Mouse (Mus musculus): ENCODE measurements around the gene Ppp2r3d. TPM values are rescaled to one million over a fixed set of nuclear protein-coding genes. Genes with fewer than 3 reads are reported as not detected.
A peak's percentile ranks its signal among the peaks of the same experiment; 100 is the strongest.
"Not testable (repeated sequence)": the region's sequence is repeated elsewhere in the genome, so short reads cannot be mapped to it uniquely, and the experiment has no call there.

Gene Ppp2r3d
- 146 and 161 TPM in 2 replicates for polyA plus RNA-seq (2015; fragmentation: Nextera tagmentation; extraction: Ambion mirVana)

DNA sequence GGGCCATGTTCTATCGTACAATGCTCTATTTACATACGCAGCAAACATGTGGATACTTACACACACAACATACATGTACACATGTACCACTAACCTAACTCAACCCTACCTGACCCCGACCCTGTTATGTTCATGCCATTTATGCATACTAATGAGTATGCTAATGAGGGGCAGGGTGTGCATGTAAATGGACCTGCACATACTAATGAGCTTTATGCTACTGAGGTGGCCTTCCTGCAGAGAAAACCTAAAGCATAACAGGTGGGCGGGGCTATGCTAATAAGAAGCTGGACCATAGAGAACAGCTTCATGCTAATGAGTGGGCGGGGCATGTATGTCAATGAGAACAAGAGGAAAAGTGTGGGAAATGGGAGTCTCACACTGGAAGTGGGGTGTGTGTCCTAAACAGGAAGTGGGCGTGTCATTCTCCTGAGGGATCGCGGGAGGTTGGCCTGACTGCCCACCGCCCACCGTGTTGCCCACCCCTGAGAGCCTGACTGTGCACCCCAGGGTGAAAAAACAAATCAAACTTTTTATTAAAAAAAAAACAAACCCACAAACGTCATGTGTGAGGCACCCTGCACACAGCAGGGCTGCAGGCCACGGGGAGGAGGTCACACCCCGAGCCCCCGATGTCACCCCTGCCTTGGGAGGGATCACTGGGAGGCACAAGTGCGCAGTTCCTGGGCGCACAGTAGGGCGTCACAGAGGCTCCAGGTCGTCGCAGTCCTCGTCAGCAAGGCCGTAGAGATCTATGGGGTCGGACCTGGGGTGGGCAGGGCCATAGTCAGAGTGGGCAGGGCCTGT lies at the start of gene Ppp2r3d:
Gene Ppp2r3d (minus strand): TSS at position 803 of the 807 bp plus-strand sequence.
- Histone ChIP-seq H3K27ac (ENCODE audit: low read length) (no peak within 1 kb of the TSS), H3K9me3 (ENCODE audit: control insufficient read depth, low read length) (peaks cover 7% of the 10 kb centered on the region; the same call in 1 of the 2 replicates), H3K36me3 (ENCODE audit: control insufficient read depth, insufficient read depth) (peaks cover 15% of the 10 kb centered on the region), H3K4me3 (replicated peaks; ENCODE audit: low read length) (no peak within 1 kb of the TSS), H3K27me3 (replicated peaks; ENCODE audit: control insufficient read depth, insufficient read depth, low read length) (no peaks in the 10 kb centered on the region), H3K4me1 (replicated peaks; ENCODE audit: control insufficient read depth, insufficient read depth, low read length) (no peaks in the 10 kb centered on the region), H3K9ac (replicated peaks; ENCODE audit: low read depth, low read length) (no peak within 1 kb of the TSS), H3K4me2 (ENCODE audit: low read length) (no peak within 1 kb of the TSS)
- 98% methylated on average over 22 of the region's 22 CpGs for WGBS
- no peak for ATAC-seq

DNA sequence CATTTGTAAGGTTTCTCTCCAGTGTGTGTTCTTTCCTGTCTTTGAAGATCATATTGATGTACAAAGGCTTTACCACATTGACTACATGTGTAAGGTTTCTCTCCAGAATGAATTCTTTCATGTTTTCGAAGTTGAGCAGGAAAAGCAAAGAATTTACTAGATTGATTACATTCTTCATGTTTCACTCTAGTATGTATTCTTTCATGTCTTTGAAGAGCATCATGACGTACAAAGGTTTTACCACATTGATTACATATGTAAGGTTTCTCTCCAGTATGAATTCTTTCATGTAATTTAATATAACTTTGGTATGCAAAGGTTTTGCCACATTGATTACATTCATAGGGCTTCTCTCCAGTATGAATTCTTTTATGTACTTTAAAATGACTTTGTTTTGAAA lies 17.0 kb upstream of the Ppp2r3d start, which contains the start of gene Gm21836:
Gene Gm21836 (minus strand): TSS at position 101 of the 400 bp plus-strand sequence.
- H3K9ac ChIP-seq (replicated peaks; ENCODE audit: low read depth, low read length); H3K4me1 ChIP-seq (replicated peaks; ENCODE audit: control insufficient read depth, insufficient read depth, low read length); ATAC-seq; H3K27ac ChIP-seq (ENCODE audit: low read length); H3K36me3 ChIP-seq (ENCODE audit: control insufficient read depth, insufficient read depth); H3K27me3 ChIP-seq (replicated peaks; ENCODE audit: control insufficient read depth, insufficient read depth, low read length); H3K4me3 ChIP-seq (replicated peaks; ENCODE audit: low read length); H3K4me2 ChIP-seq (ENCODE audit: low read length); H3K9me3 ChIP-seq (ENCODE audit: control insufficient read depth, low read length): not testable (repeated sequence)
- WGBS, result 81% methylated on average over 2 of the region's 2 CpGs

DNA sequence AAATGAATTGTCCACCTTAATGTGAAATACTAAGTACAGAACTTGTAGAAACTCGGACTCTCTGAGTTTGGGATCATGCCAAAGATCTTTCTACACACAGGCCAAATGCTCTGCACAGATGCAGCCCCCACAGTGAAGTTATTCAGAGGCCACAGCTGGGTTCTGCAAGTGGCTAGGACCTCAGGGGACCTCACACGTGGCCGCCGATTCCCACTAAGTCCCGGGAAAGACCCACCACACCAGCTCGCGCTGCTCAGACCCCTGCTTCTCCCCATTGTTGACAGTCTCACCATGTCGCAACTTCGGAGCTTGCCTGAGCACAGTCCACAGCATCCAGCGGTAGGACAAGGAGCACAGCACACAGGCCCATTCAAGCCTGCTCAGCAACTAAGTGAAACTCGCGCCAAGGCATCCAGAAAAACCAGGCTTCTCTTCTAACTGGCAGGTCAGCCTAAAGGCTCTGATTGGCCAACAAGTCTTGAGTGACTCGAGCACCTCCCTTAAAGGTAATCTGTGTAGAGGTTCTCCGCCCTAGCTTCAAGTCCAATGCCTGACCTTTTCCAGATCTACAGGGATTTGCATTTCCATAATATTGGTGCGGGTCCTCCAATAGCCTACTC lies 3.8 kb upstream of the Ppp2r3d start:
- not testable (repeated sequence) for H3K27me3 ChIP-seq (replicated peaks; ENCODE audit: control insufficient read depth, insufficient read depth, low read length); H3K9me3 ChIP-seq (ENCODE audit: control insufficient read depth, low read length); ATAC-seq; H3K27ac ChIP-seq (ENCODE audit: low read length); H3K4me2 ChIP-seq (ENCODE audit: low read length); H3K4me3 ChIP-seq (replicated peaks; ENCODE audit: low read length); H3K9ac ChIP-seq (replicated peaks; ENCODE audit: low read depth, low read length); H3K4me1 ChIP-seq (replicated peaks; ENCODE audit: control insufficient read depth, insufficient read depth, low read length)
- H3K36me3 ChIP-seq (ENCODE audit: control insufficient read depth, insufficient read depth), result peaks cover 12% of the 10 kb centered on the region
- WGBS, result 59% methylated on average over 12 of the region's 15 CpGs

- WGBS, result 71% methylated on average over 3 of the region's 3 CpGs
These were observed 1.4 kb upstream of the Ppp2r3d start for GRCm38 (mm10) chr9:124478081-124478480.

GRCm38 (mm10) chr9:124475689-124476088 lies 1.0 kb downstream of the Ppp2r3d start:
- Histone ChIP-seq H3K9me3 (ENCODE audit: control insufficient read depth, low read length) (peaks cover 7% of the 10 kb centered on the region; the same call in 1 of the 2 replicates), H3K4me2 (ENCODE audit: low read length) (no peak overlapping the region), H3K9ac (replicated peaks; ENCODE audit: low read depth, low read length) (no peak overlapping the region), H3K27me3 (replicated peaks; ENCODE audit: control insufficient read depth, insufficient read depth, low read length) (no peaks in the 10 kb centered on the region), H3K27ac (ENCODE audit: low read length) (no peak overlapping the region), H3K4me1 (replicated peaks; ENCODE audit: control insufficient read depth, insufficient read depth, low read length) (no peaks in the 10 kb centered on the region), H3K4me3 (replicated peaks; ENCODE audit: low read length) (no peak overlapping the region), H3K36me3 (ENCODE audit: control insufficient read depth, insufficient read depth) (peaks cover 15% of the 10 kb centered on the region)
- 88% methylated on average over 15 of the region's 15 CpGs for WGBS
- ATAC-seq, result peak; percentile 38; the same call in 1 of the 2 replicates

More at GRCm38 (mm10) chr9:124478081-124478480, 1.4 kb upstream of the Ppp2r3d start:
- Histone ChIP-seq H3K4me3 (replicated peaks; ENCODE audit: low read length) (no peak overlapping the region), H3K4me2 (ENCODE audit: low read length) (no peak overlapping the region), H3K27ac (ENCODE audit: low read length) (no peak overlapping the region), H3K9ac (replicated peaks; ENCODE audit: low read depth, low read length) (no peak overlapping the region), H3K36me3 (ENCODE audit: control insufficient read depth, insufficient read depth) (peaks cover 15% of the 10 kb centered on the region), H3K9me3 (ENCODE audit: control insufficient read depth, low read length) (peaks cover 7% of the 10 kb centered on the region; the same call in 1 of the 2 replicates), H3K27me3 (replicated peaks; ENCODE audit: control insufficient read depth, insufficient read depth, low read length) (no peaks in the 10 kb centered on the region), H3K4me1 (replicated peaks; ENCODE audit: control insufficient read depth, insufficient read depth, low read length) (no peaks in the 10 kb centered on the region)
- no peak for ATAC-seq

DNA sequence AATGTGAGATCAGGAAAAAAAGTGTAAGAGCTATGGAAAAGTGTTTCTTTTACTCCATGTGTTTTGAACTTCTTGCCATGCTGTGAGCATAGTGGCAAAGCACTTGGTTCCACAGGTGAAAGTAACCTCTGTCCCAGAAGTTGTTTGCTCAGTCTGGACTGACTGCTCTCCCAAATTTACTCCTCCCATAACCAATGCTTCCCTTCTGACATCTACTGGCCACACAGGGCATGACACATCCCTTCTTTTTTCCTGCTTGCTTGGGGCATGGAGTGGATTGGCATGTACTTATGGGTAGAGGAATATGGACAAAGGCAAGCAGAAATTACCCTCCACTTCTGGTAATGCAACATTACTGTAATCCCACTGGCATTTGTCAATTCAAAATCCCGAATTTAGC lies 20.1 kb downstream of the Ppp2r3d start:
- Histone ChIP-seq H3K36me3 (ENCODE audit: control insufficient read depth, insufficient read depth) (no peaks in the 10 kb centered on the region), H3K27me3 (replicated peaks; ENCODE audit: control insufficient read depth, insufficient read depth, low read length) (no peaks in the 10 kb centered on the region), H3K4me1 (replicated peaks; ENCODE audit: control insufficient read depth, insufficient read depth, low read length) (no peaks in the 10 kb centered on the region), H3K4me3 (replicated peaks; ENCODE audit: low read length) (no peak overlapping the region), H3K9me3 (ENCODE audit: control insufficient read depth, low read length) (no peaks in the 10 kb centered on the region), H3K4me2 (ENCODE audit: low read length) (no peak overlapping the region), H3K27ac (ENCODE audit: low read length) (no peak overlapping the region), H3K9ac (replicated peaks; ENCODE audit: low read depth, low read length) (no peak overlapping the region)
- no peak for ATAC-seq
- 9% methylated on average over 1 of the region's 1 CpGs for WGBS

- no peak overlapping the region for H3K9ac ChIP-seq (replicated peaks; ENCODE audit: low read depth, low read length)
- H3K36me3 ChIP-seq (ENCODE audit: control insufficient read depth, insufficient read depth), result peaks cover 35% of the 10 kb centered on the region
- no peak for ATAC-seq
- no peaks in the 10 kb centered on the region for H3K4me1 ChIP-seq (replicated peaks; ENCODE audit: control insufficient read depth, insufficient read depth, low read length)
- H3K4me2 ChIP-seq (ENCODE audit: low read length), result no peak overlapping the region
- 97% methylated on average over 15 of the region's 15 CpGs for WGBS
- peaks cover 27% of the 10 kb centered on the region for H3K9me3 ChIP-seq (ENCODE audit: control insufficient read depth, low read length)
- H3K27me3 ChIP-seq (replicated peaks; ENCODE audit: control insufficient read depth, insufficient read depth, low read length), result no peaks in the 10 kb centered on the region
- no peak overlapping the region for H3K4me3 ChIP-seq (replicated peaks; ENCODE audit: low read length)
- H3K27ac ChIP-seq (ENCODE audit: low read length), result no peak overlapping the region
These were observed 34.2 kb downstream of the Ppp2r3d start for GRCm38 (mm10) chr9:124442533-124442855.

- H3K27me3 ChIP-seq (replicated peaks; ENCODE audit: control insufficient read depth, insufficient read depth, low read length), result no peaks in the 10 kb centered on the region
- H3K27ac ChIP-seq (ENCODE audit: low read length), result no peak overlapping the region
- no peak overlapping the region for H3K4me3 ChIP-seq (replicated peaks; ENCODE audit: low read length)
- no peak for ATAC-seq
- H3K9me3 ChIP-seq (ENCODE audit: control insufficient read depth, low read length), result peaks cover 27% of the 10 kb centered on the region
- 98% methylated on average over 45 of the region's 45 CpGs for WGBS
- H3K9ac ChIP-seq (replicated peaks; ENCODE audit: low read depth, low read length), result no peak overlapping the region
- H3K36me3 ChIP-seq (ENCODE audit: control insufficient read depth, insufficient read depth), result peaks cover 35% of the 10 kb centered on the region
- no peak overlapping the region for H3K4me2 ChIP-seq (ENCODE audit: low read length)
- H3K4me1 ChIP-seq (replicated peaks; ENCODE audit: control insufficient read depth, insufficient read depth, low read length), result no peaks in the 10 kb centered on the region
These were observed 34.8 kb downstream of the Ppp2r3d start for GRCm38 (mm10) chr9:124441681-124442532.

DNA sequence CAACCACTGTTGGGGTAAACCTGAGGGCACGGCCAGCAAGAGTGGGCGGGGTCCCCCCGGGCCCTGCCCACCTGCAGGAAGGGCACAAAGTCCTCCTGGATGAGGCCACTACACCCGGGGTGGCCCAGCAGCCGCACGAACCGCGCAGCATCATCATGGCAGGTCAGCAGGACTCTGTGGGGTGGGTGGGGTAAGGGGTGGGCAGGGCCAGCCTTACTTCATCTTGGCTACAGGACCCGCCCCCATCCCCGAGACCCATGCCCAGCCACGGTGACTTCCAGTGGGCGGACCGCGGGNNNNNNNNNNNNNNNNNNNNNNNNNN lies 36.0 kb downstream of the Ppp2r3d start:
- no peak; the same call in 1 of the 2 replicates for ATAC-seq
- Histone ChIP-seq H3K36me3 (ENCODE audit: control insufficient read depth, insufficient read depth) (peaks cover 35% of the 10 kb centered on the region), H3K4me3 (replicated peaks; ENCODE audit: low read length) (no peak overlapping the region), H3K9ac (replicated peaks; ENCODE audit: low read depth, low read length) (no peak overlapping the region), H3K27me3 (replicated peaks; ENCODE audit: control insufficient read depth, insufficient read depth, low read length) (no peaks in the 10 kb centered on the region), H3K27ac (ENCODE audit: low read length) (no peak overlapping the region), H3K9me3 (ENCODE audit: control insufficient read depth, low read length) (peaks cover 27% of the 10 kb centered on the region), H3K4me1 (replicated peaks; ENCODE audit: control insufficient read depth, insufficient read depth, low read length) (no peaks in the 10 kb centered on the region), H3K4me2 (ENCODE audit: low read length) (no peak overlapping the region)
- WGBS, result 76% methylated on average over 14 of the region's 14 CpGs

All from forebrain, embryonic 16.5 days (tissue).